Mouse (Mus musculus): Measurements from ENCODE around the gene Rnf215. TPM values are rescaled to one million over a fixed set of nuclear protein-coding genes. Genes with fewer than 3 reads are reported as not detected.
"Not testable (repeated sequence)": the region's sequence is repeated elsewhere in the genome, so short reads cannot be mapped to it uniquely, and the experiment has no call there.

Rnf215 gene
- total and polyA plus RNA-seq, 3 experiments: 14.9 to 24.8 (median 24.3) TPM

DNA sequence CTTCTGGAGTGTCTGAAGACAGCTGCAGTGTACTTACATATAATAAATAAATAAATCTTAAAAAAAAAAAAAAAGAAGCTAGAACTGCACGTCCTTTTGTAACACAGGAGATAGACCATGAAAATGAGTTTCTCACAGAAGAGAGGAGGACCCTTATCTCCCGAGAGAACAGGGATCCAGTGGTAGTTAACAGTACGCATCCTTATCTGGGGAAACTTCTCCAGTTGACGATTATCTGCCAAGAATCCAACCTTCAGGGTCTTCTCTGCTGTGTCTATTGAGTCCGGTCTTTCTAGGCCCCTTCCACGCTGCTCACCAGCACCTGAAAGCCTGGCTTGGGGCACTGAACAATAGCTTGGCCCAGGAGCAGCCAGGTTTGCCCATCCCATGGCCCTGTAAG is 21.0 kb upstream of the Rnf215 start:
- Histone ChIP-seq H3K36me3 (replicated peaks in 1 of 2; ENCODE audit: control insufficient read depth in 1 of 2, insufficient read depth in 1 of 2, low read length in 1 of 2) (peaks cover 41 to 89% of the 10 kb centered on the region in 2 experiments), H3K27me3 (replicated peaks) (no peaks in the 10 kb centered on the region), H3K79me2 (replicated peaks; ENCODE audit: control insufficient read depth, extremely low read depth, insufficient read depth, poor library complexity, severe bottlenecking) (no peaks in the 10 kb centered on the region), H3K9ac (ENCODE audit: insufficient read depth, low read depth) (no peak overlapping the region), H3K4me2 (ENCODE audit: insufficient read depth, low read depth, poor library complexity, severe bottlenecking) (no peak overlapping the region), H3K9me3 (replicated peaks; ENCODE audit: low read length) (no peaks in the 10 kb centered on the region), H3K4me1 (ENCODE audit: control insufficient read depth in 1 of 2, insufficient read depth in 2 of 2) (no peaks in the 10 kb centered on the region), H3K4me3 (replicated peaks in 1 of 3; ENCODE audit: low read depth in 2 of 3, low read length in 2 of 3, poor library complexity in 1 of 3) (no peak overlapping the region), H3K27ac (ENCODE audit: insufficient read depth, low read depth) (no peak overlapping the region)
- TF ChIP-seq ZKSCAN1 (IDR thresholded peaks at IDR 0.05; ENCODE audit: borderline replicate concordance, low read depth, low read length): no peak
- no peak for TF ChIP-seq JUN (IDR thresholded peaks at IDR 0.05; ENCODE audit: insufficient read depth, low read depth, low read length)
- no peak for TF ChIP-seq RAD21 (IDR thresholded peaks at IDR 0.05; ENCODE audit: low read depth, low read length)
- no peak for TF ChIP-seq RCOR1 (conservative IDR thresholded peaks at IDR 0.05; ENCODE audit: low read depth, low read length)
- no peak for TF ChIP-seq BHLHE40 (IDR thresholded peaks at IDR 0.05; ENCODE audit: low read depth, low read length)
- no peak for TF ChIP-seq MEF2A (IDR thresholded peaks at IDR 0.05; ENCODE audit: borderline replicate concordance, low read depth, low read length)
- no peak for TF ChIP-seq POLR2AphosphoS2 (IDR thresholded peaks at IDR 0.05; ENCODE audit: low read depth, low read length)
- no peak for TF ChIP-seq UBTF (IDR thresholded peaks at IDR 0.05; ENCODE audit: low read depth, low read length)
- no peak for TF ChIP-seq CTCF (conservative IDR thresholded peaks at IDR 0.05 in 1 of 2, IDR thresholded peaks at IDR 0.05 in 1 of 2; ENCODE audit: low read depth in 2 of 2, low read length in 2 of 2)
- no peak for TF ChIP-seq E2F4 (IDR thresholded peaks at IDR 0.05; ENCODE audit: insufficient replicate concordance, low read depth, low read length)
- no peak for TF ChIP-seq ZMIZ1 (IDR thresholded peaks at IDR 0.05; ENCODE audit: low read depth, low read length)
- TF ChIP-seq POLR2A (IDR thresholded peaks at IDR 0.05; ENCODE audit: low read depth, low read length): no peak
- TF ChIP-seq GABPA (IDR thresholded peaks at IDR 0.05; ENCODE audit: insufficient replicate concordance, low read depth, low read length): no peak
- no peak for TF ChIP-seq IRF4 (IDR thresholded peaks at IDR 0.05; ENCODE audit: low read depth, low read length)
- TF ChIP-seq PAX5 (IDR thresholded peaks at IDR 0.05; ENCODE audit: low read length): no peak
- dilution Hi-C loops (cut with MboI; ENCODE audit: extremely low pct_ligation_motif_present, extremely low pct_unique_long_range_greater_than_20kb, low sequenced_read_pairs) (no loop called here), in situ Hi-C loops (cut with MboI; ENCODE audit: low pct_ligation_motif_present, low pct_unique_long_range_greater_than_20kb, low sequenced_read_pairs) (no loop called here)
- DNase-seq (ENCODE audit: extremely low read depth): no peak

DNA sequence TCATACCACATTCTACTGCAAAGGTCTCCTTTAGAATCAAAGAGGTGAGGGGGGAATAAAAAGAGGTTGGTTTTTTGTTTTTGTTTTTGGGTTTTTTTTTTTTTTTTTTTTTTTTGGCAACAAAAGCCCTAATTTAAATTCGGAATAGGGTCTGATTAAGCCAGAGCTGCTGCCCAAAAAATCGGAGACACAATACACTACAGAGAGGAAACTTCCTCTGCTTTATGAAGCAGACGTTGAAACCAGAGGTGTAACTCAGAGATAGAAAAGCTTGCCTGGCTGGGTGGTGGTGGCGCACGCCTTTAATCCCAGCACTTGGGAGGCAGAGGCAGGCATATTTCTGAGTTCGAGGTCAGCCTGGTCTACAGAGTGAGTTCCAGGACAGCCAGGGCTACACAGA is 20.5 kb upstream of the Rnf215 start:
- H3K27ac ChIP-seq (ENCODE audit: insufficient read depth, low read depth); H3K9ac ChIP-seq (ENCODE audit: insufficient read depth, low read depth); H3K4me2 ChIP-seq (ENCODE audit: insufficient read depth, low read depth, poor library complexity, severe bottlenecking); H3K27me3 ChIP-seq (replicated peaks); H3K4me3 ChIP-seq (replicated peaks in 1 of 3; ENCODE audit: low read depth in 2 of 3, low read length in 2 of 3, poor library complexity in 1 of 3); H3K4me1 ChIP-seq (ENCODE audit: control insufficient read depth in 1 of 2, insufficient read depth in 2 of 2); H3K9me3 ChIP-seq (replicated peaks; ENCODE audit: low read length); H3K79me2 ChIP-seq (replicated peaks; ENCODE audit: control insufficient read depth, extremely low read depth, insufficient read depth, poor library complexity, severe bottlenecking); DNase-seq (ENCODE audit: extremely low read depth); dilution Hi-C loops (cut with MboI; ENCODE audit: extremely low pct_ligation_motif_present, extremely low pct_unique_long_range_greater_than_20kb, low sequenced_read_pairs); in situ Hi-C loops (cut with MboI; ENCODE audit: low pct_ligation_motif_present, low pct_unique_long_range_greater_than_20kb, low sequenced_read_pairs): not testable (repeated sequence)
- H3K36me3 ChIP-seq (replicated peaks in 1 of 2; ENCODE audit: control insufficient read depth in 1 of 2, insufficient read depth in 1 of 2, low read length in 1 of 2): peaks cover 36 to 89% of the 10 kb centered on the region in 2 experiments

DNA sequence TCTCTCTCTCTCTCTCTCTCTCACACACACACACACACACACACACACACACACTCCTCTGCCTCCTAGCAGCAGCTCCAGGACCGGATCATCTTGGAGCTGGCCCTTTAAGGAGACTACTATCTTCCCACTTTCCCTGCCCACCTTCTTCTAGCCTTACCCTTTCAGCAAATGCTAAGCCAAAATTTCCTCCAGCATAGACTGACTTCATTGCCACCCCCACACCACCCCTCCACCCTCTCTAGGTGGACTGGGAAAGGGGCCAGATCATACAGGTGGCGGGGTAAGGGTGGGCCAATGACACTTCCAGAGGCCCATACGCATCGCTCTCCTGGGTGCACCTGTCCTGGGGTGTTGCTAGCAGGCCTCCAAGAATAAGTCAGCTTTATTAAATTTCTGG is 19.6 kb upstream of the Rnf215 start:
- Histone ChIP-seq H3K4me3 (replicated peaks in 1 of 3; ENCODE audit: low read depth in 2 of 3, low read length in 2 of 3, poor library complexity in 1 of 3) (no peak overlapping the region), H3K4me1 (ENCODE audit: control insufficient read depth in 1 of 2, insufficient read depth in 2 of 2) (no peaks in the 10 kb centered on the region), H3K79me2 (replicated peaks; ENCODE audit: control insufficient read depth, extremely low read depth, insufficient read depth, poor library complexity, severe bottlenecking) (no peaks in the 10 kb centered on the region), H3K27ac (ENCODE audit: insufficient read depth, low read depth) (no peak overlapping the region), H3K36me3 (replicated peaks in 1 of 2; ENCODE audit: control insufficient read depth in 1 of 2, insufficient read depth in 1 of 2, low read length in 1 of 2) (peaks cover 30 to 91% of the 10 kb centered on the region in 2 experiments), H3K4me2 (ENCODE audit: insufficient read depth, low read depth, poor library complexity, severe bottlenecking) (no peak overlapping the region), H3K27me3 (replicated peaks) (no peaks in the 10 kb centered on the region), H3K9ac (ENCODE audit: insufficient read depth, low read depth) (no peak overlapping the region), H3K9me3 (replicated peaks; ENCODE audit: low read length) (no peaks in the 10 kb centered on the region)
- no peak for DNase-seq (ENCODE audit: extremely low read depth)
- in situ Hi-C loops (cut with MboI; ENCODE audit: low pct_ligation_motif_present, low pct_unique_long_range_greater_than_20kb, low sequenced_read_pairs) (no loop called here), dilution Hi-C loops (cut with MboI; ENCODE audit: extremely low pct_ligation_motif_present, extremely low pct_unique_long_range_greater_than_20kb, low sequenced_read_pairs) (no loop called here)
- TF ChIP-seq RCOR1 (conservative IDR thresholded peaks at IDR 0.05; ENCODE audit: low read depth, low read length): no peak
- TF ChIP-seq ZNF384 (IDR thresholded peaks at IDR 0.05; ENCODE audit: low read depth, low read length): no peak
- TF ChIP-seq TCF12 (IDR thresholded peaks at IDR 0.05; ENCODE audit: low read depth, low read length): no peak
- no peak for TF ChIP-seq CHD1 (IDR thresholded peaks at IDR 0.05; ENCODE audit: low read depth, low read length)
- no peak for TF ChIP-seq ZKSCAN1 (IDR thresholded peaks at IDR 0.05; ENCODE audit: borderline replicate concordance, low read depth, low read length)
- TF ChIP-seq BHLHE40 (IDR thresholded peaks at IDR 0.05; ENCODE audit: low read depth, low read length): no peak
- TF ChIP-seq POLR2AphosphoS2 (IDR thresholded peaks at IDR 0.05; ENCODE audit: low read depth, low read length): no peak
- no peak for TF ChIP-seq HCFC1 (IDR thresholded peaks at IDR 0.05; ENCODE audit: low read depth, low read length)
- no peak for TF ChIP-seq MAFK (IDR thresholded peaks at IDR 0.05; ENCODE audit: insufficient replicate concordance, low read length)
- no peak for TF ChIP-seq UBTF (IDR thresholded peaks at IDR 0.05; ENCODE audit: low read depth, low read length)
